Mouse (Mus musculus) left cerebral cortex, postnatal 25 days (tissue): ENCODE data around the gene Ism2. TPM values are rescaled to one million over a fixed set of nuclear protein-coding genes. Genes with fewer than 3 reads are reported as not detected.
A peak's percentile ranks its signal among the peaks of the same experiment; 100 is the strongest.

Experiments
- DNase-seq, 2 experiments: peaks; one replicate each; pipeline ENCODE4 v3.0.0; 2022; ENCODE audit warnings: low spot score in 2 of 2, mixed read lengths in 1 of 2
- intact Hi-C: fragments of 180-260 bp; cut with DNase I; formaldehyde crosslinking; loops from one replicate; pipeline ENCODE4 v1.15.1; 2025
- microRNA-seq, 2 experiments: library from miRNA; unstranded; fragments of <30 nt; microRNA quantifications; one replicate each; pipeline ENCODE4 v1.2.0; 2022
- total RNA-seq, 2 experiments: library from RNA; stranded (reverse); gene quantifications; 2 replicates each; pipeline ENCODE4 v1.2.3; 2021

Ism2 gene
- total RNA-seq, 2 experiments from 2014 or later = 0.18 to 0.43 TPM

DNA sequence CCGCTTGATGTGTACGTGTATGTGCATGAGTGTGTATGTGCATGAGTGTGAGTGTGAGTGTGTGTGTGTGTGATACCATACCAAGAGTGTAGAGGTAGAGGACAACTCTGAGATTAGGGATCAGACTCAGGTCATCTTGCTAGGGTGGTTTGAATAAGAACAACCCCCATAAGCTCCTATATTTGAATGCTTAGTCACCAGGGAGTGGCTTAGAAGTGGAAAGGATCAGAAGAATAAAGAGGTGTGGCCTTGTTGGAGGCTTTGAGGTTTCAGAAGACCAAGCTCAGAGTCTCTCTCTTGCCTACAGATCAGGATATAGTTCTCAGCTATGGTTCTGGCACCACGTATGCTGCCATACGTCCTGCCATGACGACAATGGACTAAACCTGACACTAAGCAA is 42.9 kb downstream of the Ism2 start:
- no peak for DNase-seq
- intact Hi-C loops = no loop called here

DNA sequence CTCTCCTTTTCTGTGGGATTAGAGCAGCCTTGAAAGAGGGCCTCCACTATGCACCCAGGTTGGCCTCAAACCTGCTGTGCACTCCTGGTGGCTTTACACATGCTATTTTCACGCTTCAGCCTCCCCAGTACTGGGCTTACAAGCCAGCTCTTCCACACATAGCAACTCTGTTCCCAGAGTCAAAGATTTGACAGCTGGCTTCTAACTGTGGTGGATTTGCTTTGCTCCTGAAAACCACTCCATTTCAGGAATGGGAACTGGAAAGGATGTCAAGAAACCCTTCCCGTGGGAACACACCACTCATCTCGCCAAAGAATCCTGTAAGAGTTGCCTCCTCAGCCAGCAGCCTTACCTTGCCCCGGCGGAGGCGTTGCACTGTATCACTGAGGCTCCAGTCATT is 45.6 kb downstream of the Ism2 start:
- intact Hi-C loops = no loop called here
- peak in 1 of 2 experiments; percentile 51 for DNase-seq

DNA sequence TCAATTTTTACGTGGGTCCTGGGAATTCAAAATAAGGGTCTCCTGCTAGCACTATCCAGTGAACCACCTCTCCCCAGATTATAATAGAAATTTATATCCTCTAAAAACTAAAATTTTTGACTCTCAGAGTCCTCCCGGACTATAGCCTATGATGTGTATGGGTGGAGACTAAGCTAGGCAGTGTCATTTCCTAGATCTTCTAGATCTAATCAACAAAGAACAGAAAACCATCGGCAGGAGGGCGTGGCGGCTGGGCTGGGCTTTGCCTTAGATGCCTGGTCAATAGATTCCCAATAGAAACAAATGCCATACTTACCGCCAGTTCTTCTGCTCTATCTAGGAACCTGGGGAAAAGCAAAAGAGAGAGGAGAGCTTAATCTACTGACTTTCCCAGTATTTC is 49.3 kb downstream of the Ism2 start:
- intact Hi-C loops = no loop called here
- DNase-seq = no peak

DNA sequence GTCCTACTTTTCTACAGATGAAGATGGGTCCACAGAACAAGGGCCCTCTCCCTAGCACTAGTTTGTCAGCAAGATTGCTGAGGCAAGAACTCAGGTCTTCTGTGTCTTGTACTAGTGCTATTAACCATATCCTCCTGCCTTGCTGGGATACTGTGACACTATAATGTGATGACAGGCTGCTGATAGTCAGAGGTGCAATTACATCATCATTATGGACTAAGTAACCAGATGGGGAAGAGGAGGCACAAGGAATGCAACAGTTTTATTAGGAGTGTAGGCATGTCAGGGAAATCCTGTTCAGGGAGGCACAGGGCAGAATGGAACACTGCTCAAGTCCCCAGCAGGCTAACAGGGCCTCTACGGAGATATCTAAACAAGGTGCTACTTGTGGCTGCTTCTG is 60.9 kb downstream of the Ism2 start, which contains the start of gene Noxred1:
Noxred1 (minus strand) TSS at position 101 of the 400 bp plus-strand sequence.
- no peak for DNase-seq
- intact Hi-C loops = no loop called here

DNA sequence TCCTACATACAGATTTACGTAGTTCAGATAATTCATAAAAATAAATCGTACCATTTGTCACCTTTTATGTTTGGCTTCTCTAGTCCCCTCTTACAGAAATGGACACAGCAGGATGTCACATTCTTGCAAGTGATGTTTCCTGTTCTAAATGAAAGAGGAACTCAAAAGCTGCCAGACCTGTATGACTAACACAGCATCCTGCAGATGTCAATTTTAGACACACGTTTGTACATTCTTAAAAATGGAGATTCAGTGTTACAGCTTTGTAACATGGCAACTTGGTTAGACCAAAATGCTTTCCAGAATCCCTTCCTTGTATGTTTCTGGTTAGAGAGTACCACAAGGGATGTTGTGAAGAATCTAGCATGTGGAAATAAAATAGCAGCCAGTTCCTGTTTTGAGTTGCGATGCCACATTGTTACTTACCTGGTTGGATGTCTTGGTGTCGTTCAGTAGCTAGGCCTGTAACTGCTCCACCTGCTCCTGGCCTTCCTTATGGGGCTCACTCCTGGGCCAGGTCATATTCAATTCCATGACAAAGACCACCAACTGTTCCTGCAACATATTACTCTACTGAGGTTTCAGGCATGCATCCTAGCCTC is 62.5 kb downstream of the Ism2 start:
- peak in 1 of 2 experiments; percentile 20 for DNase-seq

DNA sequence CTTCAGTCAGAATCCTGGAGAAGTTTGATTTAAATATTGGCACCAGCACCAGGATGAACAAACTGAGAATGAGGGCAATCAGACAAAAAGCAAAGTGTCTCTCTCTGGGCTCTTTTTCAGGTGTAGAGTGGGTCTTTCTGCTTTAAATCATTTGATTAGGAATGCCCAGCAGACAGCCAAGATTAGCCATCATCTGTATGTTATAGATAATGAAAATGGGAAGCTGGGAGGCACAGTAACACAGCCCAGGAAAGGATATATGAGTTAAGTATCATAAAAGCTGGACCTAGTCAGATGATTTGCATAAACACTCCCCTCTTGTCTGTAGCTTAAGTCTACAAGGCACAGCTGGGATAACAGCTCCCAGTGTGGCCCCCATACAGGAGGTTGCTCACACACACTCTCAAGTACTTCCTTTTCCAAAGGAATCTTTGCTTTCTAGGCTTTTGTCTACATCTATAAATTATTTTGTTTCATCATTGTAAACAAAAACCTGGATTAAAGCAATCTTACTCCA is 69.1 kb downstream of the Ism2 start:
- intact Hi-C loops = no loop called here
- no peak for DNase-seq

More for the DNA sequence above, 62.5 kb downstream of the Ism2 start:
- intact Hi-C loops = no loop called here

DNA sequence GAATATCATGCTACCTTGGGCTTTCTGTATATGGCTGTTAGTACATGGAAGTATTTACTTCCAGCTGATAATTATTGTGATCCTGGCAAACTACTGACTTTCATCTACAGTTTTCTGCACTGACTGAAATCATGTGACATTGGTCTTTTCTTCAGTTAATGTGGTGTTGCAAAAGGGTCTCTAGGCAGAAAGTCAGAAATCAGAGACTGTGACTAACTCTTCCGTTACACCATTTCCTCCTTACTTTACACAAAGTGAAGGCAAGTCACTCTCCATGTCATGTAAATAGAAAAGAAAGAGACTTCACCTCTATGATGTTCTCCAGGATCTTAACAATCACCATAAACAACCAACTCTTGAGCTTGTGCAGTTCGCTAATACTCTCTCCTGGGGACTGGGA is 69.9 kb downstream of the Ism2 start:
- no peak for DNase-seq
- intact Hi-C loops = no loop called here

Small RNA genes lying within 50 kb of the gene (microRNA-seq; reads per million reads assigned to microRNA genes)
- 0 reads per million in 2 experiments for gene Gm47293

Other genes with a start within 250 kb of the Ism2 start
- gene Ngb, start 197.2 kb downstream of the Ism2 start, total RNA-seq = 1 to 10 TPM; 8.0 to 9.8 TPM
- 10 to 100 TPM; 45.5 to 48.5 TPM for gene Gstz1, start 152.5 kb downstream of the Ism2 start, total RNA-seq
- gene Pomt2, start 151.7 kb downstream of the Ism2 start, total RNA-seq = 10 to 100 TPM; 18.2 to 20.8 TPM
- 1 to 10 TPM; 4.5 to 4.7 TPM for gene Samd15, start 100.0 kb downstream of the Ism2 start, total RNA-seq
- 10 to 100 TPM; 30.7 to 32.4 TPM for gene Tmed8, start 99.3 kb downstream of the Ism2 start, total RNA-seq
- gene Noxred1, start 61.0 kb downstream of the Ism2 start, total RNA-seq = 1 to 10 TPM; 1.7 to 2.0 TPM
- 10 to 100 TPM; 52.7 to 54.4 TPM for gene Vipas39, start 33.4 kb downstream of the Ism2 start, total RNA-seq
- 100 to 1,000 TPM; 173 to 176 TPM for gene Ahsa1, start 33.2 kb downstream of the Ism2 start, total RNA-seq
- 10 to 100 TPM; 35.3 to 37.9 TPM for gene Sptlc2, start 88.7 kb upstream of the Ism2 start, total RNA-seq
- 10 to 100 TPM; 89.2 to 93.5 TPM for gene Slirp, start 144.2 kb upstream of the Ism2 start, total RNA-seq
- gene Alkbh1, start 144.3 kb upstream of the Ism2 start, total RNA-seq = 10 to 100 TPM; 16.5 to 16.8 TPM
- gene Snw1, start 172.6 kb upstream of the Ism2 start, total RNA-seq = 10 to 100 TPM; 63.7 to 73.1 TPM
- not detected for gene Gm5788, start 195.0 kb upstream of the Ism2 start, total RNA-seq
- gene Gm8300, start 214.6 kb upstream of the Ism2 start, total RNA-seq = not detected